Mouse (Mus musculus) hematopoietic multipotent progenitor cell, adult 10-12 weeks (in vitro differentiated cells): ENCODE measurements around the gene Crebbp. TPM values are rescaled to one million over a fixed set of nuclear protein-coding genes. Genes with fewer than 3 reads are reported as not detected.

ENCODE experiments used
- polyA plus RNA-seq: library from polyadenylated mRNA; stranded (reverse); fragments of >175 nt; gene quantifications from 2 replicates; pipeline ENCODE4 v1.2.3, GENCODE M21; 2012; ENCODE audit warnings: low replicate concordance

Crebbp gene
- 28.8 and 51.1 TPM in 2 replicates for polyA plus RNA-seq

DNA sequence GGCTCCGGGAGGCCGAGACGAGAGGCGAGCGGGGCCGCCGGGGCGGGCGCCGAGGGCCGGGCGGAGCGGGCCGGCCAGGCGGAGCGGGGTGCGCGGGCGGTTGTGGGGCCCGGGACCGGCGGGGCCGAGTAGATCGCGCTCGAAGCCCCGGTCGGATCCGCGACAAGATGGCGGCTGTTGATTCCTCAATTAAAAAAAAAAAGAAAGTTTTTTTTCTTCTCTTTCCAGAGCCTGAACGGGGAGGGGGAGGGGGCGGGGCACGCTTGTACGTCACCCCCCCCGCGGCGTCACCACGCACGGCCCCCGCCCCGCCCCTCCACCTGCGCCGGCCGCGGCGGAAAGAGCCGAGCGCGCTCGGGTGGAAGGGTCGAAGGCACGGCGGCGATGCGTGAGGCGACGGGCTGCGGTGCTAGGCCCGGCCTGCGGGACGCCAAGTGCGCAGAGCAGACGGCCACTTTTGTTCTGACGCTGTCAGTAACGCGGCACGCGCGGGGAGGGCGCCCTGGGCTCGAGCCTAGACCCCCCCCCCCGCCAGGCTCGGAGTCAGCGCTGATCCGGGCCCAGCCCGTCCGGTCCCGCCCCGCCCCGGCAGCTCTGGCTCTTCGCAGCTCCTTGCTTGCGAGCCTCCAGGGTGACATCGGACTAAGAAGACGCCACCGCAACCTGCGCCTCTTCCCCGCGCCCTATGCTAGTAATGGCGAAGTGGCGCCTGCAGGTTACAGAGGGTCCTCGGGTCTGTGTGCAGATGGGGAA is at the start of gene Crebbp:
Gene Crebbp, minus strand, starts transcription at position 199 of the 753 bp plus-strand sequence.

DNA sequence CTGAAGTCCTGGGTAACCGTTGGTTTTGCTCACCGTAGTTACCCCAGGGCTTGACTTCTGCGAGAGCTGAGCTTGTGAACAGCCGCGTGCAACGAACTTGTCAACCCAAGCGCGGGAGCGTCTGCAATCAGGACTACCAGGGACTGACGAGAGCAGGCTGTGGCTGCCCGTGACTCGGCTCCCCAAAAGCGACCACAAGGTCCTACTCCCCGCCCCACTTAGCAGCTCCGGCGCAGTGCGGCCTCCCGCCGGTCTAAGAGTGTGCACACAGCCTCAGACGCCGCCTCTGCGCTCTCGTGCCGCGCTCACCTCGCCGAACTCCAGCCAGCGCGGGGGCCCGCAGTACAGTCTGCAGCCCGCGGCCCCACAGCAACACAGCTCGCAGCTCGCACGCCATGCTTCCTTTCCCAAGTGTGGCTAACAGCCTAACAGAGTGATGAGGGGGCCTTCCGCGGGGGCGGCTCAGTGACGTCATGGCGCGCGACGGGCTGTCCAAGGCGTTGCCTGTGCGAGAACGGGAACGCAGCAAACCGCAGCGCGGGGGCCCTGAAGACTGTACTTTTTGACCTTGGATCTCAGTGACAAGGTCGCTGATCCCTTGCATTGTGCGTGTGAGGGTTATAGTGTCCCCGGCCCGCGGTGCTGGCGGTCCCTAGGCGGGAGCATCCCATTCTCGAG is 136.3 kb downstream of the Crebbp start, which contains the start of gene Trap1:
Gene Trap1, minus strand, starts transcription at position 444 of the 678 bp plus-strand sequence.

DNA sequence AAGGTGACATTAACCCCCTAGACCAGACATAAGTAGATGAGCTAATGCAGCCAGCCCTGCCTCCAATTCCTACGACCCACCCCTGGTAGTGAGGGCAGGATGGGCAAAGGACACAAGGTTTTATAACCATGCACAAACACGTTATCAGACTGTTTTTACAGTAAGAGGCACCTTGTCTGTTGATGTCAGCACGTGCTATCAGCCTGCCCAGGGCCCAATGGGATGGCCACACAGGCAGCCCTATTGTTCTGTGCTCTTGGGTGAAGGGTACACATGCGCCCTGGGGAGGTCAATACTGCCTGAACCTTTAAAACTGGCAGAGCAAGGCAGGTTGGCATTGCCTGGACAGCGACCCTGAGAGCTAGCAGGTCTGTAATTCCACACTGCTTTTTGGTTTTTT is 177.0 kb downstream of the Crebbp start, which contains the start of gene Dnase1:
Gene Dnase1, plus strand, starts transcription at position 136 of the 400 bp plus-strand sequence.

Other genes with a start within 250 kb of the Crebbp start
- 4.5 and 5.5 TPM in 2 replicates for gene Nlrc3, start 237.4 kb downstream of the Crebbp start, polyA plus RNA-seq
- gene Slx4, start 210.2 kb downstream of the Crebbp start, polyA plus RNA-seq: 13.6 and 28.3 TPM in 2 replicates
- not detected in 2 replicates for gene Dnase1, start 177.1 kb downstream of the Crebbp start, polyA plus RNA-seq
- 125 and 198 TPM in 2 replicates for gene Trap1, start 136.2 kb downstream of the Crebbp start, polyA plus RNA-seq
- gene Adcy9, start 206.5 kb upstream of the Crebbp start, polyA plus RNA-seq: 1.0 and 1.1 TPM in 2 replicates